In the genomic region with DNA sequence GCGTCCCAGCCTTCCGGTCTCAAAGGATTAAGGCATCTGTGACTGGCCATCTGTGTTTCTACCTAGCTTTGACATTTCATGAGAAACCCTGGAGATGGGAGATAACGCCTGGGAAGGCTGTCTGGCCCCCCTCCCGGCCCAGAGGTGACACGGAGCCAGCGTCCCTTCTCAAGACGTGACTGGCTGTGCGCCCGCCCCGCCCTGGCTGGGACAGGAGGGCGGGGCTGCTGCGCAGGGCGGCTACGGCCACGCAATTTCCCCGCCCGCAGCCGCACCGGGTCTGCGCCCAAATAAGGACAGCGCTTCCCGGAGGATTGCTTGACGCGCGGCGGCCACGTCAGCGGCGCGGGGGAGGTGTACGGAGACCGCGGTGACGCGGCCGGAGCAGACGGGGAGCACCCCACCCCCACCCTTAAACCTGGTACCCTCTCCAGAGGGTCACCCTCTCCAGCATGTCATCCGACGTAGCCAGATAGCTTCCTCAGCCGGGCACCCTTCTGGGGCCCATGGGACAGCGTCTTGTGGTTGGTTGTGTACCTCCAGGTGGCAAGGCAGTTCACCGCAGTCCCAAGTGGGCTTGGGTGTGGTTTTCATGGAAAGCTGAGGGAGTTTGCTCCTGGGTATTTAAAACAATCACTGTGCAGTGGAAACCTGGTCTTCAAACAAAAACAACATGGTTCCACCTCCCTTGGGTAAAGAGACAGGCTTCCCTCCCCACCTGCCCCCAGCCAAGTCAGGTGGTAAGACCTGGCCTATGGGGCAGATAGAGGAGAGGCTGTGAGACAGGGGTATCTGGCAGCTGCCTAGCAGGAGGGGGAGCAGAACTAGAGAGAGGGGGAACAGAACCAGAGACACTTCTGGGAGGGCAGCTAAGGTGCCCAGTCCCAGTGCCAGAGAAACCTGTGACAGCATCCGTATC, we compare ENCODE assay signal across 8 mouse cellular contexts. TPM values are rescaled to one million over a fixed set of nuclear protein-coding genes. Genes with fewer than 3 reads are reported as not detected.
DNase-seq lines count a peak whose midpoint lies in the region; ATAC-seq and TF ChIP-seq lines count a peak whose summit lies in the region.

No protein-coding gene starts in this region.

- no peaks in the 10 kb centered on the region for H3K9me3 ChIP-seq in embryonic facial prominence, embryonic 15.5 days (replicated peaks)
- H3K9me3 ChIP-seq in heart, embryonic 10.5 days: no peaks in the 10 kb centered on the region
- no peaks in the 10 kb centered on the region for H3K9me3 ChIP-seq in kidney, embryonic 15.5 days (replicated peaks)

- peak overlapping the region; percentile 97 for H3K27ac ChIP-seq in bone marrow, adult 2 months (ENCODE audit: control insufficient read depth, insufficient read depth, low read depth, low read length, poor library complexity)
- H3K27ac ChIP-seq in embryonic facial prominence, embryonic 15.5 days (replicated peaks): peak overlapping the region; percentile 89
- H3K27ac ChIP-seq in heart, embryonic 10.5 days: peak overlapping the region; percentile 95
- H3K27ac ChIP-seq in kidney, embryonic 15.5 days: peak overlapping the region; percentile 87

- H3K4me1 ChIP-seq in bone marrow, adult 2 months (ENCODE audit: control insufficient read depth, insufficient read depth, low read length): peaks cover 22% of the 10 kb centered on the region
- peaks cover 58% of the 10 kb centered on the region for H3K4me1 ChIP-seq in embryonic facial prominence, embryonic 15.5 days
- peaks cover 66% of the 10 kb centered on the region for H3K4me1 ChIP-seq in heart, embryonic 10.5 days
- H3K4me1 ChIP-seq in kidney, embryonic 15.5 days: peaks cover 54% of the 10 kb centered on the region

- H3K4me2 ChIP-seq in embryonic facial prominence, embryonic 15.5 days (replicated peaks): peak overlapping the region; percentile 82
- H3K4me2 ChIP-seq in kidney, embryonic 15.5 days: peak overlapping the region; percentile 71

- TF ChIP-seq POLR2A in bone marrow, adult 2 months (IDR thresholded peaks at IDR 0.05; ENCODE audit: borderline replicate concordance, control insufficient read depth, low read depth, low read length): peak; percentile 83

- peak; percentile 91 for ATAC-seq in embryonic facial prominence, embryonic 15.5 days (ENCODE audit: insufficient number of reproducible peaks, low FRiP score, low TSS enrichment, low read depth)
- peak; percentile 94 for ATAC-seq in kidney, embryonic 15.5 days (replicated peaks; ENCODE audit: low FRiP score)

- 1% methylated on average over 43 of the region's 43 CpGs for WGBS in bone marrow, adult 2 months
- WGBS in embryonic facial prominence, embryonic 15.5 days: 2% methylated on average over 43 of the region's 43 CpGs
- WGBS in heart, embryonic 10.5 days: 2% methylated on average over 43 of the region's 43 CpGs
- 2% methylated on average over 43 of the region's 43 CpGs for WGBS in kidney, embryonic 15.5 days

- H3K4me3 ChIP-seq in bone marrow, adult 2 months (replicated peaks; ENCODE audit: control insufficient read depth, low read depth, low read length): peak overlapping the region; percentile 68
- H3K4me3 ChIP-seq in embryonic facial prominence, embryonic 15.5 days (replicated peaks): peak overlapping the region; percentile 50
- peak overlapping the region; percentile 59 for H3K4me3 ChIP-seq in heart, embryonic 10.5 days
- H3K4me3 ChIP-seq in kidney, embryonic 15.5 days (replicated peaks): peak overlapping the region; percentile 47

- no peak for TF ChIP-seq CTCF in bone marrow, adult 2 months (IDR thresholded peaks at IDR 0.05; ENCODE audit: control insufficient read depth, insufficient read depth, low read length)

- H3K9ac ChIP-seq in embryonic facial prominence, embryonic 15.5 days: peak overlapping the region; percentile 47; the same call in 1 of the 2 replicates
- peak overlapping the region; percentile 44 for H3K9ac ChIP-seq in kidney, embryonic 15.5 days

- H3K36me3 ChIP-seq in embryonic facial prominence, embryonic 15.5 days: no peaks in the 10 kb centered on the region
- H3K36me3 ChIP-seq in heart, embryonic 10.5 days: no peaks in the 10 kb centered on the region
- H3K36me3 ChIP-seq in kidney, embryonic 15.5 days: no peaks in the 10 kb centered on the region

- H3K27me3 ChIP-seq in embryonic facial prominence, embryonic 15.5 days: no peaks in the 10 kb centered on the region
- H3K27me3 ChIP-seq in heart, embryonic 10.5 days (ENCODE audit: insufficient read depth, poor library complexity, severe bottlenecking): peaks cover 12% of the 10 kb centered on the region; the same call in 1 of the 2 replicates
- H3K27me3 ChIP-seq in kidney, embryonic 15.5 days: no peaks in the 10 kb centered on the region

- DNase-seq in A20 (ENCODE audit: low read depth, low spot score): peak; percentile 95
- DNase-seq in heart, embryonic 10.5 days (ENCODE audit: low spot score): peak; percentile 97
- DNase-seq in liver: peak; percentile 97
- peak; percentile 77 to 92 for DNase-seq in monocyte, adult 2 months (ENCODE audit: low read depth in 1 of 2, low spot score in 2 of 2)
- peak; percentile 82 to 90 for DNase-seq in spleen, postnatal 14 days (ENCODE audit: low spot score in 2 of 2)

RNA-seq across cellular contexts. Expression of a gene that starts 14.2 kb away (rescaled TPM):
- 79.9 and 89.5 TPM in 2 replicates for polyA plus RNA-seq in bone marrow, adult 2 months (2011; ENCODE audit: insufficient read depth, insufficient read length, low replicate concordance, missing spikeins)
- polyA plus RNA-seq in embryonic facial prominence, embryonic 15.5 days (2015; fragmentation: Nextera tagmentation; extraction: Ambion mirVana): 39.9 and 41.3 TPM in 2 replicates
- 26.1 and 34.2 TPM in 2 replicates for polyA plus RNA-seq in heart, embryonic 10.5 days (2016; fragmentation: Nextera tagmentation; extraction: Ambion mirVana)
- polyA plus RNA-seq in kidney, embryonic 15.5 days (2015; fragmentation: Nextera tagmentation; extraction: Ambion mirVana): 31.1 and 32.2 TPM in 2 replicates

RNA-seq across cellular contexts. Expression of a gene that starts 17.9 kb away (rescaled TPM):
- not detected in 2 replicates for polyA plus RNA-seq in bone marrow, adult 2 months (2011; ENCODE audit: insufficient read depth, insufficient read length, low replicate concordance, missing spikeins)
- polyA plus RNA-seq in embryonic facial prominence, embryonic 15.5 days (2015; fragmentation: Nextera tagmentation; extraction: Ambion mirVana): 0.61 and 0.67 TPM in 2 replicates
- 1.1 and 2.0 TPM in 2 replicates for polyA plus RNA-seq in heart, embryonic 10.5 days (2016; fragmentation: Nextera tagmentation; extraction: Ambion mirVana)
- 0.30 and 0.31 TPM in 2 replicates for polyA plus RNA-seq in kidney, embryonic 15.5 days (2015; fragmentation: Nextera tagmentation; extraction: Ambion mirVana)

RNA-seq across cellular contexts. Expression of a gene that starts 56.1 kb away (rescaled TPM):
- 0.31 TPM in 1 of 2 replicates, not detected in the other for polyA plus RNA-seq in bone marrow, adult 2 months (2011; ENCODE audit: insufficient read depth, insufficient read length, low replicate concordance, missing spikeins)
- 22.2 and 30.8 TPM in 2 replicates for polyA plus RNA-seq in embryonic facial prominence, embryonic 15.5 days (2015; fragmentation: Nextera tagmentation; extraction: Ambion mirVana)
- 9.5 and 11.2 TPM in 2 replicates for polyA plus RNA-seq in heart, embryonic 10.5 days (2016; fragmentation: Nextera tagmentation; extraction: Ambion mirVana)
- 11.6 and 12.4 TPM in 2 replicates for polyA plus RNA-seq in kidney, embryonic 15.5 days (2015; fragmentation: Nextera tagmentation; extraction: Ambion mirVana)

Comparison
In these comparisons a context has a peak if more than half of its experiments do, and no peak if none do; other contexts are left out.
1. Peak in every context shown above with its lines: DNase-seq, ATAC-seq, H3K4me3 ChIP-seq and H3K27ac ChIP-seq.